Mouse (Mus musculus): Measurements from ENCODE around the gene Synpo2l. TPM values are rescaled to one million over a fixed set of nuclear protein-coding genes. Genes with fewer than 3 reads are reported as not detected.
A peak's percentile ranks its signal among the peaks of the same experiment; 100 is the strongest.

Gene Synpo2l
- polyA plus RNA-seq, 1 experiment from 2014 or later: not detected

GRCm38 (mm10) chr14:20618211-20618610, 49.9 kb downstream of the Synpo2l start:
- Histone ChIP-seq H3K79me2 (ENCODE audit: inconsistent target) (no peaks in the 10 kb centered on the region), H3K4me3 (ENCODE audit: inconsistent target) (no peak overlapping the region), H3K27ac (0 out of 2 replicates have a peak overlapping the region, but pooled peaks have one; percentile 1), H3K36me3 (ENCODE audit: inconsistent target) (no peaks in the 10 kb centered on the region)
- 9% methylated on average over 5 of the region's 5 CpGs for WGBS (ENCODE audit: missing documents)

- Histone ChIP-seq H3K79me2 (ENCODE audit: inconsistent target) (no peaks in the 10 kb centered on the region), H3K4me3 (ENCODE audit: inconsistent target) (no peak overlapping the region), H3K27ac (no peak overlapping the region), H3K36me3 (ENCODE audit: inconsistent target) (no peaks in the 10 kb centered on the region)
- WGBS (ENCODE audit: missing documents): 69% methylated on average over 2 of the region's 2 CpGs
Observed at GRCm38 (mm10) chr14:20616421-20616820, 51.7 kb downstream of the Synpo2l start.

GRCm38 (mm10) chr14:20615075-20615474, 53.1 kb downstream of the Synpo2l start:
- Histone ChIP-seq H3K4me3 (ENCODE audit: inconsistent target) (no peak overlapping the region), H3K27ac (no peak overlapping the region), H3K79me2 (ENCODE audit: inconsistent target) (no peaks in the 10 kb centered on the region), H3K36me3 (ENCODE audit: inconsistent target) (no peaks in the 10 kb centered on the region)
- 90% methylated on average over 2 of the region's 2 CpGs for WGBS (ENCODE audit: missing documents)

GRCm38 (mm10) chr14:20612820-20613219, 55.3 kb downstream of the Synpo2l start:
- Histone ChIP-seq H3K27ac (no peak overlapping the region), H3K4me3 (ENCODE audit: inconsistent target) (no peak overlapping the region), H3K79me2 (ENCODE audit: inconsistent target) (no peaks in the 10 kb centered on the region), H3K36me3 (ENCODE audit: inconsistent target) (no peaks in the 10 kb centered on the region)
- 93% methylated on average over 1 of the region's 1 CpGs for WGBS (ENCODE audit: missing documents)

- Histone ChIP-seq H3K27ac (no peak overlapping the region), H3K79me2 (ENCODE audit: inconsistent target) (no peaks in the 10 kb centered on the region), H3K4me3 (ENCODE audit: inconsistent target) (no peak overlapping the region), H3K36me3 (ENCODE audit: inconsistent target) (no peaks in the 10 kb centered on the region)
- WGBS (ENCODE audit: missing documents): 92% methylated on average over 4 of the region's 4 CpGs
Observed at GRCm38 (mm10) chr14:20610146-20610545, 58.0 kb downstream of the Synpo2l start.

GRCm38 (mm10) chr14:20609519-20609918, 58.6 kb downstream of the Synpo2l start:
- WGBS (ENCODE audit: missing documents): 56% methylated on average over 3 of the region's 3 CpGs
- Histone ChIP-seq H3K79me2 (ENCODE audit: inconsistent target) (no peaks in the 10 kb centered on the region), H3K27ac (no peak overlapping the region), H3K36me3 (ENCODE audit: inconsistent target) (no peaks in the 10 kb centered on the region), H3K4me3 (ENCODE audit: inconsistent target) (no peak overlapping the region)

Other genes starting within 250 kb of the Synpo2l start
- not detected in 3 replicates for gene Cfap70, start 216.1 kb downstream of the Synpo2l start, polyA plus RNA-seq (2018)
- gene Anxa7, start 188.2 kb downstream of the Synpo2l start, polyA plus RNA-seq (2018): 105 to 128 TPM (median 106 TPM) in 3 replicates
- gene Mss51, start 171.5 kb downstream of the Synpo2l start, polyA plus RNA-seq (2018): 0.57 TPM in 1 of 3 replicates, not detected in the others
- gene Ppp3cb, start 121.8 kb downstream of the Synpo2l start, polyA plus RNA-seq (2018): 39.2 to 44.9 TPM (median 43.1 TPM) in 3 replicates
- gene Usp54, start 27.3 kb downstream of the Synpo2l start, polyA plus RNA-seq (2018): 2.2 to 2.9 TPM (median 2.5 TPM) in 3 replicates
- 0.37 to 1.8 TPM (median 0.59 TPM) in 3 replicates for gene Myoz1, start 11.8 kb downstream of the Synpo2l start, polyA plus RNA-seq (2018)
- gene Sec24c, start 6.0 kb upstream of the Synpo2l start, polyA plus RNA-seq (2018): 43.0 to 56.3 TPM (median 51.3 TPM) in 3 replicates
- gene Fut11, start 26.6 kb upstream of the Synpo2l start, polyA plus RNA-seq (2018): 6.3 to 12.2 TPM (median 8.0 TPM) in 3 replicates
- gene Chchd1, start 34.7 kb upstream of the Synpo2l start, polyA plus RNA-seq (2018): 58.9 to 120 TPM (median 68.1 TPM) in 3 replicates
- gene Zswim8, start 39.2 kb upstream of the Synpo2l start, polyA plus RNA-seq (2018): 38.2 to 53.2 TPM (median 47.0 TPM) in 3 replicates
- 30.3 to 67.9 TPM (median 35.8 TPM) in 3 replicates for gene Ndst2, start 66.2 kb upstream of the Synpo2l start, polyA plus RNA-seq (2018)
- gene Camk2g, start 125.7 kb upstream of the Synpo2l start, polyA plus RNA-seq (2018): 12.2 to 24.7 TPM (median 16.2 TPM) in 3 replicates
- gene Plau, start 168.3 kb upstream of the Synpo2l start, polyA plus RNA-seq (2018): 44.2 to 693 TPM (median 52.7 TPM) in 3 replicates